Mouse (Mus musculus) midbrain, embryonic 10.5 days (tissue): ENCODE measurements at regions not wholly inside any gene's neighbourhood (a gene's known extent, or its start where the extent isn't known, plus 50 kb on each side); places are given as distances from the start of the nearest gene placed in this dataset.

Experiments
- DNase-seq: peaks from one replicate; pipeline ENCODE4 v3.0.0-alpha.2; 2017; ENCODE audit warnings: low spot score
- H3K27ac ChIP-seq: fragments of 300-500 bp; sonication (generic); replicated peaks from 2 replicates; pipeline ENCODE4 v1.5.1; 2016; ENCODE audit warnings: mild to moderate bottlenecking
- H3K27me3 ChIP-seq: fragments of 300-500 bp; sonication (generic); 2 replicates; pipeline ENCODE4 v1.6.1; 2016; ENCODE audit warnings: low read depth, mild to moderate bottlenecking; ENCODE audit not compliant: poor library complexity, severe bottlenecking
- H3K36me3 ChIP-seq: fragments of 300-500 bp; sonication (generic); 2 replicates; pipeline ENCODE4 v1.6.1; 2016; ENCODE audit warnings: mild to moderate bottlenecking, moderate library complexity
- H3K4me1 ChIP-seq: fragments of 300-500 bp; sonication (generic); 2 replicates; pipeline ENCODE4 v1.6.1; 2016
- H3K4me3 ChIP-seq: fragments of 300-500 bp; sonication (generic); 2 replicates; pipeline ENCODE4 v1.5.1; 2016; ENCODE audit warnings: mild to moderate bottlenecking, moderate library complexity
- H3K9me3 ChIP-seq: fragments of 300-500 bp; sonication (generic); replicated peaks from 2 replicates; pipeline ENCODE4 v1.6.1; 2016; ENCODE audit warnings: mild to moderate bottlenecking
- WGBS: fragments of 180-500 bp; shearing (Covaris S2); methylation state at CpG from one replicate; pipeline ENCODE4 v1.1.7; 2016; 5-methylcytosine and 5-hydroxymethylcytosine counted together

DNA sequence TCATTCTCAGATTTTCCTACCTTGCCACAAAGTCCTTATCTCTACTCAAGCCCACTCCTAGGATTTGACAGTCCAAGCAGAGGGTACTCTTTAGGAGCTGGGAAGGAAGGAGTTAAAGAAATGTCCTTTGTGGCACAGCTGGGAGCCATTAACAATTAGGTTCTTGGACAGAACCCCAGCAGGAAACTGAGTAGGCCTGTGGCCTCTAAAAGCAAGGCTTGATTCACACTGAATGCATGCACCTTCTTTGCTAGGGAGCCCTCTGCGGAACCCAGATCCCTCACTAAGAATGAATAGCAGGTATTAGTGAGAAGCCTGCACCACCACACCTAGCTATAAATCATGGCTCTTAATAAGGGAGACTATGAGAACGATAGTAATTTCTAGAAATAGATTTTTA lies 595.3 kb downstream of the Lmo4 start:
- no peaks in the 10 kb centered on the region for H3K27me3 ChIP-seq
- no peaks in the 10 kb centered on the region for H3K9me3 ChIP-seq
- no peak for DNase-seq
- H3K27ac ChIP-seq, result no peak overlapping the region
- 28% methylated on average over 2 of the region's 2 CpGs for WGBS
- H3K36me3 ChIP-seq, result no peaks in the 10 kb centered on the region
- no peak overlapping the region for H3K4me3 ChIP-seq
- no peaks in the 10 kb centered on the region for H3K4me1 ChIP-seq

DNA sequence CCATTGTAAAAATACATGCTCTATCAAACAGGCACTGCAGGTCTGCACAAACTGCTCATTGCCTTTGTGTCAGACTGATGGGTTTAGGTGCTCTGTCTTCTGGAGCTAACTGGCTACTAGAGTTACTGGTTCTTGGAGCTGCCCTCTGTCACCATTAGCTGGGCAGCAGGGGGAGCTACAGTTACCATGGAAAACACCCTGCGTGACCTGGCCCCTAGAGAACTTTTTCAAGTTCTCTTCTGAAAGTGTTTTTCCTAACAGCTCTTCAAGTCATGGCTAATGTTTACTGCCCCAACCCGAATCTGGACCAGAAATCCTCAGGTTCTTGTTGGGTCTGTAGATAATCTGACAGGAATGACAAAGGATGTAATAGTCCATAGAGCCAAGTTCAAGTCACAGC lies 605.9 kb downstream of the Lmo4 start:
- Histone ChIP-seq H3K9me3 (no peaks in the 10 kb centered on the region), H3K27me3 (no peaks in the 10 kb centered on the region), H3K27ac (no peak overlapping the region), H3K36me3 (no peaks in the 10 kb centered on the region), H3K4me1 (peaks cover 12% of the 10 kb centered on the region), H3K4me3 (no peak overlapping the region)
- WGBS, result 49% methylated on average over 2 of the region's 2 CpGs
- DNase-seq, result peak; percentile 12

DNA sequence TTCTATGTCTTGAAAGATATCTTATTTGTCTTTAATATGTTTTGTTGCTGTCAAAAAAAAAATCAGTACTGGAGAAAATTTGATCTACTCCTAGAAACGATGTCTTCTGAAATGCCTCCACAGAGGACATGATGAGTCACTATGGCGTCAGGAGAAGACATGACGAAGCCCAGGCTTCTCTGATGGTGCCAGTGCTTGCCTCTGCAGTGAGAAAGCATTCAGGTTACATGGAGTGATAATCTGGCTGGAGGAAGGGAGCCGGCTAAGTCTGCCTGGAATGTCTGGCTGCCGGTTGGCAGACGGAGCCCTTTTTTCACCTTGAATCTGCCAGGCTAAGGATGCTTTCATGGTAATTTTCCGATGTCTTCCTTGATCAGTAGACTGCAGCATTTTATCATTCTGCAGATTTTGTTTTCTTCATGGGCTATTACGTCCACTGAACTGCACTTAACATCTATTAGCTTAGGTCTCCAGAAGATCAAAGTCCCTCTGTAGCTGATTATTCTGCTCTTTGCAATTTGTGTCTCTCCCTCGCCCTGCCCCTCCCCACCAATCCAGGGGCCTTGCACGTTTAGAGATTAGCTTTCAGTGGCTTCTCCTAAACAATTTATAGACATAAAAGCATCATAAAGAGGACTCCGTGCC lies 607.9 kb downstream of the Lmo4 start:
- H3K4me3 ChIP-seq, result no peak overlapping the region
- WGBS, result 18% methylated on average over 11 of the region's 11 CpGs
- no peaks in the 10 kb centered on the region for H3K36me3 ChIP-seq
- no peak overlapping the region for H3K27ac ChIP-seq
- peak; percentile 21 for DNase-seq
- H3K27me3 ChIP-seq, result no peaks in the 10 kb centered on the region
- H3K4me1 ChIP-seq, result peaks cover 12% of the 10 kb centered on the region
- H3K9me3 ChIP-seq, result no peaks in the 10 kb centered on the region

DNA sequence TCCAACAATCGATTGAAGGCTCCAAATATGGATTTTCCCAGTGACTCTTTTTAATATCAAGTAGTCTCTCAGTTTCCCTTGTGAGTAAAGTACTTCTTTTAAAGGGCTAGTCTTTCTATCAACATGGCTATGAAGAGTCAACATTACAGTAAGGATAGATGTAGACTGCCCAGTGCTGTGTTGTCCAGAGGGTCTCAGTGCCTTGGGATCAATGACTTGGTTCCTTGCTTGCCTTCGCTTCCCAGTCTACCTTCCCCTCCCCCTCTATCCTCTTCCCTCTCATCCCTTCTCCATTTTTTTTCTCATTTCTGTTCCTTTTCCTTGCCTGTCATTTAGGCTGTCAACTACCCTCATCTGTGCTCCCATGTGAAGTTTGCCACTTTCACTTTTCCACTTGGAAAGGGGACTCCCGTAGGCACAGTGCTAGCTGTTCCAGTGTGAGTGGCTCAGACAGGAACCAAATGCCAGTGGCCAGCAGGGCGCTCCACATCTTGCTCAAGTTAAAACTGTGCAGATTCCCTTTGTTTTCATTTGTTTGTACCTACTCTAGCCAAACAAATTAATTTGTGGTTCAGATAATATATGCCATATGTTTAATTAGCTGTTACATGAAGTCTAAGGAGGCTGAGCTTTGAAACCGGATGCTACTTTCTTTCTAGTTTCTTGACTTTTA lies 608.9 kb downstream of the Lmo4 start:
- 78% methylated on average over 5 of the region's 5 CpGs for WGBS
- peaks cover 12% of the 10 kb centered on the region for H3K4me1 ChIP-seq
- no peak for DNase-seq
- no peak overlapping the region for H3K4me3 ChIP-seq
- no peaks in the 10 kb centered on the region for H3K36me3 ChIP-seq
- H3K9me3 ChIP-seq, result no peaks in the 10 kb centered on the region
- H3K27ac ChIP-seq, result no peak overlapping the region
- no peaks in the 10 kb centered on the region for H3K27me3 ChIP-seq

DNA sequence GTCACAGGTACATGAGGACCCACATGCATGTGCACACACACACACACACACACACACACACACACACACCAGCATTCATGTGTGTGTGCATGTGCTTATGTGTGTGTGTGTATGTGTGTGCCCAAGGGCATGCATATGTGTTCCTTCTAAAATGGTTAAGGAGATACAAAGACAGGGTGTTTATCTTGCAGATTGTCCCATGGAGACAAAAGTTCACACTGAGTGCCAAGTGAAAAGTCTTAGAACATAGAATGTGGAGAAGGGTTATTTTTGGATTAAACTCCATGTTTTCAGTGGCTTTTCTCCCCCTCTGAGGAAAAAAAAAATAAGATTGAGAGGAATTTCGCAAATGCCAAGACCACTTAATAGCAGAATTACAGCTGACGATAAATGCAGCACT lies 609.9 kb downstream of the Lmo4 start:
- 89% methylated on average over 2 of the region's 2 CpGs for WGBS
- no peak overlapping the region for H3K4me3 ChIP-seq
- no peak overlapping the region for H3K27ac ChIP-seq
- no peaks in the 10 kb centered on the region for H3K36me3 ChIP-seq
- no peaks in the 10 kb centered on the region for H3K27me3 ChIP-seq
- H3K4me1 ChIP-seq, result peaks cover 12% of the 10 kb centered on the region
- no peak for DNase-seq
- H3K9me3 ChIP-seq, result no peaks in the 10 kb centered on the region

DNA sequence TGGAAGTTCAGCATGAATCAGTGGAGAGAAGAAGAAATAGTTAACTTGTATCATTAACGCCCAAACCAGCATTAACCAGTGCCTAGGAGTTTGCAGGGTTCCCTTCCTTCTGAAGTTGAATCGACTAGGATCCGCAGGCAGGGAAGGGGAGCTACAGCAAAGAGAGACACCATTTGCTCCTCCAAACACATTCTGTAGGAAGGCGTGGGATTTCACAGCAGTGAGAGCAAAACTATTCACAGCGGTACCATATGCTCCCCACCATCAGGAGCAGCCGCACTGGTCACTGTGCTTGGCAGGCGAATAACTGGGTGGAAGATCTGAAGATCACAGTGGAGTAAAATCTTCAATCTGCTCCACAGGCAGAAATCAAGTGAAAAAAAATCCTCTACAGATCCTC lies 610.3 kb downstream of the Lmo4 start:
- Histone ChIP-seq H3K27me3 (no peaks in the 10 kb centered on the region), H3K4me3 (no peak overlapping the region), H3K36me3 (no peaks in the 10 kb centered on the region), H3K9me3 (no peaks in the 10 kb centered on the region), H3K4me1 (peaks cover 12% of the 10 kb centered on the region), H3K27ac (no peak overlapping the region)
- WGBS, result 85% methylated on average over 7 of the region's 7 CpGs
- DNase-seq, result no peak

DNA sequence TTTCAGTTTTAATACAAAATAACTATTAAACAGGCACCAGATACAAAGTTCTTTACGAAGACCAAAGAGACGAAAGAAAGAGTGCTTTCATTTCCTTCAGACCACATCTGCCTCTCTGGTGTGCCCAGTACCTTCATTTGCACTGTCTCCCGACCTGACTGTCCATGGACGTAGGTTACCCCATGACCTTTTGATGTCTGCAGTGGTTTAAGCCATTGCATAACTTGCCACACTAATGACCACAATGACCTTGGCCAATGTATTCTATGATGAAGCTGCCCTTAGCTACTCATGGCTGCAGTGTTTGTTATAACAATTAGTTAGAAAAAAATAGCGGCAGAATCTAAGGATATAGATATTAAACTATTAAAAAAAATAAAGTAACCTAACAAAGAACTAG lies 618.4 kb downstream of the Lmo4 start:
- WGBS, result 87% methylated on average over 5 of the region's 5 CpGs
- Histone ChIP-seq H3K4me3 (no peak overlapping the region), H3K9me3 (no peaks in the 10 kb centered on the region), H3K27ac (no peak overlapping the region), H3K36me3 (no peaks in the 10 kb centered on the region), H3K27me3 (no peaks in the 10 kb centered on the region), H3K4me1 (no peaks in the 10 kb centered on the region)
- DNase-seq, result no peak

DNA sequence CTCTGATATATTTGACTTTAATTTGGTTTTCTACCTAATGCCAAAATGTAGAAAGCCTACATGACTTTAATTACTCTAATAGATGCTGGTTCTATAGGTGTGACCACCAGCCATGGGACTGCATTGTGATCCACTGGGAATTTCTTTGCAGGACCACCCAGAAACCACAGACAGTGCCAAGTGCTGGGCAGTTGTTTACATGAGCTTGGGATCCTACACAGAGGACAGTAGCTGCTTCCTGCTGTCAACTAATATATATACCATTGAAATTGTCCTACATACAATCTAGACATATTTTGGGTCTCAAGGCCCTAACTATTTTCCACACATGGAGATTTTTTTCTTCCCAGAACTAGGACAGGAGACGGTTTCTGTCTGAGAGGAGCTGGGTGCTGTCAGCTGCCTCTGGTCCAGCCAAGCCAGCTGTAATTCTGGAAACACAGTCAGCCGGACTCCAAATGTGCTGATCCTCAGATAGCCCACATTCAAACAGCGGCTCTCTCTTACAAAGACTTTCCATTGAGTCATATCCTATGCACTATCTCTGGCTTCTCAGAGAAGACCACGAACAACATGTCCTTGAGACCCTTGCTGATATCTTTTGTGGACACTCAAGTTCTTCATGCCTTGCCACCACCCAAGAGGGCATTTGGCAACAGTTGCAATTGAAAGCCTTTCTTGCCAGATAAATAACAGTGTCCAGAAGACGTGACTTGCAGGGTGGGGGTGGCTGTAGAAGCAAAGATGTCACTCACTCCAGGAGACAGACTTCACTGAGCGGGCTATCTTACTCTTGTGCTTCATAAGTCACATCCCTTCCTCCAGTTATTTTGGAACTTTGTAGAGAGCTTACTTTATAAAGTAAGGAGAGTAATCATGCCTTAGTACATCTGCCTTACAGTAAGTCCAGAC lies 620.1 kb downstream of the Lmo4 start:
- no peaks in the 10 kb centered on the region for H3K36me3 ChIP-seq

DNA sequence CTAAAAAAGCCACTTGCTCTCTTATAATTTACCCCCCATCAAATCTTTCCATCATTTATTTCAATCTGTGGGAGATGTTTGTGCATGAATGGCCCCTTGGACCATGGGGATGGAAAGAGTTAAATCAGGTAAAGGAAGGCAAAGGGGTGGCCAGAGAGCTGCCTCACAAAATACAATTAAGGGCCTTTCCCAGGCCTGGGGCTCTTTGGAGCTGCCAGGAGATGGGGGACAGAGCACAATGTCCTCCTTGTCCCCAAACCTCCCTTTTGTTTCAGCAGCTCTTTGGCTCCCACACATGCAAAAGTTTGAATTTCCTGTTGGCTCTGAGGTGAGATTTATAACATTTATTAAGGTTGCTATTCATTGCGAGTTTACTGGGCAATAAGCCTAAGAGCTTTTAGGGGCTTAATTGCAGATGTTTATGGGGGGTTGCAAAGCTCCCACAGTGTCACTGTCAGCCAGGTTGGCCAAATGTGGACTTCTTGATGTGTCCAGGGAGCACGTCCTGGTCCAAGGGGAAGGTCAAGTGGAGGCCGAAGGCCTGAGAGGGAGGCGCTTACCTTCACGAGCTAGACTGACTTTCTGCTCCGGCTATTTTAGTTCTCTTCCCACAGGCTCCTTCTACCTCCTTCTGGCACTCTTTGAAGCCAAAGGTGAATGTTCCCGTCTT lies 628.5 kb downstream of the Lmo4 start:
- no peak overlapping the region for H3K4me3 ChIP-seq

More for the DNA sequence above, 620.1 kb downstream of the Lmo4 start:
- Histone ChIP-seq H3K4me3 (no peak overlapping the region), H3K9me3 (no peaks in the 10 kb centered on the region), H3K27me3 (no peaks in the 10 kb centered on the region), H3K4me1 (no peaks in the 10 kb centered on the region), H3K27ac (no peak overlapping the region)
- DNase-seq, result no peak
- WGBS, result 87% methylated on average over 6 of the region's 6 CpGs

DNA sequence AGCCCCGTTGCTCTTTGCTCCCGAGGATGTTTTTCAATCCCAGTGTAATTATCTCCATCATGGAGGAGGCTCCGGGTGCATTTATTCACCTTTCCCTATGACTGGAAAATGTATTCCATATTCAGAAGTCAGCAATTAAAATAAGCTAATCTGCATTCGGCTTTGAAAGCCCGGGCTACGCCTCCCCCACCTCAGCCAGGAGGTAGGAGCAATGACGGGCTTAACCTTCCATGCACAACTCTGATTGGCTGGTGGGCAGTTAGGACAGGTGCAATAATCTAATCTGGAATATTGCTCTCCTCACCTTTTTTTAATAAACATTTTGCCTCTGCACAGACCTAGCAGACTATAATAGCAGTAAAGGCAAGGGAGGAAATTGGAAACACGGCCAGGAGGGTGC lies 629.3 kb downstream of the Lmo4 start:
- Histone ChIP-seq H3K4me3 (no peak overlapping the region), H3K36me3 (no peaks in the 10 kb centered on the region), H3K27me3 (no peaks in the 10 kb centered on the region), H3K27ac (no peak overlapping the region), H3K4me1 (no peaks in the 10 kb centered on the region), H3K9me3 (no peaks in the 10 kb centered on the region)
- WGBS, result 96% methylated on average over 8 of the region's 8 CpGs
- no peak for DNase-seq

More for the DNA sequence above, 628.5 kb downstream of the Lmo4 start:
- H3K4me1 ChIP-seq, result no peaks in the 10 kb centered on the region
- no peaks in the 10 kb centered on the region for H3K9me3 ChIP-seq
- WGBS, result 91% methylated on average over 7 of the region's 7 CpGs
- DNase-seq, result no peak
- no peak overlapping the region for H3K27ac ChIP-seq
- H3K36me3 ChIP-seq, result no peaks in the 10 kb centered on the region
- H3K27me3 ChIP-seq, result no peaks in the 10 kb centered on the region

DNA sequence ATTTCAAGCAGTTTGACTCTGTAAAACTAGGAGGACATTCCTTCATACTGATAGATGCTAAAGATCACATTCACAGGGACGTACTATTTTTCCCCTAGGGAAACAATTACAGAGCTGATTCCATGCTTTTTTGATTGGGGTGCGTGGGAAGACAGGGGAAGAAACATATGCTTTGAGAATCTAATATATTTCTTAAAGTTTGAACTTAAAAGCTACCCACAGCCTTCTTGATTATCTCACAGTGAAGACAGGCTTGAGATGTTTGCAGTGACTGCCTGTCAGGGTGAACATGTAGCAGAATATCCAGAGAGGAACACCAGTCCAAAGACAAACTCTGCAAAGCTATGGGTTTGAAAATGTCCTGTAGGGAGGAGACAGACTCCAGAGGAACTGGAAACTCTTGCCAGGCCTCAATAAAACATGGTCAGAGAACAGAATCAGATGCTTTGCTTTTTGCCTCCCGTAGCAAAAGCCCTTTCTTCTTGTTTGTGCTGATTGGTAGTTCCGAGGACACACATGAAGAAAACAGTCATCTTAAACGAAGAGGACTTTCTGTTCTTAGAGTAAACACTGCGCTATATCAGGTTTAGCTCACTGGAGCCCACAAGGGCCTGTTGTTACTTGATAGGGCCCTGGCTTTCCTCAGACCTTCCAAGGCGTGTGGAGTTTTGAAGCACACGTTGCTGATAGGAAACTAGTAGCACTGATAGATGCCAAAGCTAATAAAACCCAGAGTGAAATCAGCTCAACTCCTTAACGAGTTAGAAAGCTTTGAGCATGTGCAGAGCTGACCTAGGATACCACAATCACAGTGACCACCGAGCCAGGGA lies 630.8 kb downstream of the Lmo4 start:
- 88% methylated on average over 10 of the region's 10 CpGs for WGBS
- Histone ChIP-seq H3K9me3 (no peaks in the 10 kb centered on the region), H3K27me3 (no peaks in the 10 kb centered on the region), H3K4me3 (no peak overlapping the region), H3K4me1 (no peaks in the 10 kb centered on the region), H3K27ac (no peak overlapping the region), H3K36me3 (no peaks in the 10 kb centered on the region)
- DNase-seq, result no peak

DNA sequence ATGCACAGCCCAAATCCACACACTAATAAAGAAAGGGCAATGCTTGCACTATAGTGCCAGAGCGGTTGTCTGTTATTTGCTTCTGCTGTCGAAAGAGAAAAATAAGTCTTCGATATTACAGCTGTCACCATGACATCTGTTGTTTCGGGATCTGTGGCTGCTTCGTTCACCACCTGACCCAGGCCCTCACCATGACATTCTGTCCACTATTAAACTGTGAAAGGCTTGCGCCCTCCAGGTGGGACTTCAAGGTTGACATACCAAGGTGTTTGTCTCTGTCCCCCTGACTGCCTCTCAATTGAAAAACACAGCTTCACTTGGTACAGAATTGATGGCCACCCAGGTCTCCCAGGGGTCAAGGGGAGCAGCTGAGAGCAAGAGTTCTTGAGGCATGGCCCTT lies 635.1 kb downstream of the Lmo4 start:
- WGBS, result 77% methylated on average over 6 of the region's 6 CpGs
- no peaks in the 10 kb centered on the region for H3K4me1 ChIP-seq
- H3K27me3 ChIP-seq, result no peaks in the 10 kb centered on the region
- no peaks in the 10 kb centered on the region for H3K9me3 ChIP-seq
- H3K4me3 ChIP-seq, result no peak overlapping the region
- DNase-seq, result no peak
- H3K36me3 ChIP-seq, result no peaks in the 10 kb centered on the region
- no peak overlapping the region for H3K27ac ChIP-seq
